Mouse (Mus musculus): Measurements from ENCODE around the gene Coro2b. TPM values are rescaled to one million over a fixed set of nuclear protein-coding genes. Genes with fewer than 3 reads are reported as not detected.

Gene Coro2b
- polyA plus RNA-seq, 1 experiment from 2014 or later: 44.9 TPM

DNA sequence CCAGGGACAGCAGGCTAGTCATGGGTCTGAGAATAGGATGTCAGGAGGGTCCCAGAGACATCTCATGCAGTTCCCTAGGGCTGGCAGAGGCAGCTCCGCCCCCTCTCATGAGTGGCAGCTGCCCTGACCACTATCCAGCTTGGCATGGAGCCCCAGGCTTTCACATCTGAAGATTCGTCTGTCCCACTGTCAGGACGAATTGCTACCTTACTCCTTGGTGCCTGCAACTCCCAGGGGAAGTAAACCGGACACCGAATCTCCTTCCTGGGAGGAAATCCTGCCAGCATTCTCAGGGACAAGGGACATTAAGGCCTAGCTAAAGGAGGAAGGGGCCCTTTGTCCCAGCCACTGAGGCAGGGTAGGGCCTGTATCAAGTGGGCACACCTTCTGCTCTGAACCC, 14.6 kb downstream of the Coro2b start:
- H3K27ac ChIP-seq (ENCODE audit: low read length): peak overlapping the region; percentile 21
- no peaks in the 10 kb centered on the region for H3K9me3 ChIP-seq (ENCODE audit: control insufficient read depth, low read length)
- ATAC-seq: no peak
- WGBS: 51% methylated on average over 5 of the region's 5 CpGs
- peaks cover 80% of the 10 kb centered on the region for H3K4me1 ChIP-seq (replicated peaks; ENCODE audit: control insufficient read depth, insufficient read depth, low read length)
- H3K9ac ChIP-seq (replicated peaks; ENCODE audit: low read depth, low read length): 0 out of 2 replicates have a peak overlapping the region, but pooled peaks have one; percentile 5
- H3K4me2 ChIP-seq (ENCODE audit: low read length): no peak overlapping the region
- no peaks in the 10 kb centered on the region for H3K36me3 ChIP-seq (ENCODE audit: control insufficient read depth, insufficient read depth)
- H3K27me3 ChIP-seq (replicated peaks; ENCODE audit: control insufficient read depth, insufficient read depth, low read length): no peaks in the 10 kb centered on the region
- H3K4me3 ChIP-seq (replicated peaks; ENCODE audit: low read length): no peak overlapping the region

- WGBS: 47% methylated on average over 9 of the region's 9 CpGs
- Histone ChIP-seq H3K4me1 (replicated peaks; ENCODE audit: control insufficient read depth, insufficient read depth, low read length) (peaks cover 74% of the 10 kb centered on the region), H3K36me3 (ENCODE audit: control insufficient read depth, insufficient read depth) (no peaks in the 10 kb centered on the region), H3K27me3 (replicated peaks; ENCODE audit: control insufficient read depth, insufficient read depth, low read length) (no peaks in the 10 kb centered on the region), H3K4me2 (ENCODE audit: low read length) (no peak overlapping the region), H3K9me3 (ENCODE audit: control insufficient read depth, low read length) (no peaks in the 10 kb centered on the region), H3K27ac (ENCODE audit: low read length) (peak overlapping the region; percentile 21), H3K9ac (replicated peaks; ENCODE audit: low read depth, low read length) (0 out of 2 replicates have a peak overlapping the region, but pooled peaks have one; percentile 6), H3K4me3 (replicated peaks; ENCODE audit: low read length) (no peak overlapping the region)
- no peak for ATAC-seq
Measured at GRCm38 (mm10) chr9:62521541-62521940, 15.3 kb downstream of the Coro2b start.

DNA sequence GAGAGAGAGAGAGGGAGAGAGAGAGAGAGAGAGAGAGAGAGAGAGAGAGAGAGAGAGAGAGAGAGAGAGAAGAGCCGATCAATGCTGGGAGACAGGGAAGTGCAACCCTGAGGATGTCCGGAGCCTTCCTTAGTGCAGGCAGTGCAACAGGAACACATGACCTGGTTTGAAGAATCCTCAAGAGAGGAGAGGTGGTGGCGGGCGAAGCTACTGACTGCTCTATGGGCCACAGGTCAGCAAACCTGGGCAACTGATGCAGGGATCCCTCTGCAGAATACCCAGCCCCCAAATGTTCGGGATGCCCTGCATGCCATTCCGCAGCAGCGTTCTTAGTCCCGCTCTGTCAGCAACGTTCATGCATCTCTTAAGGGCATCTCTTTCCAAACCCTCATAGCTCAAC, 15.9 kb downstream of the Coro2b start:
- Histone ChIP-seq H3K4me2 (ENCODE audit: low read length) (peak overlapping the region; percentile 7; the same call in 1 of the 2 replicates), H3K9me3 (ENCODE audit: control insufficient read depth, low read length) (no peaks in the 10 kb centered on the region), H3K4me3 (replicated peaks; ENCODE audit: low read length) (no peak overlapping the region), H3K9ac (replicated peaks; ENCODE audit: low read depth, low read length) (0 out of 2 replicates have a peak overlapping the region, but pooled peaks have one; percentile 27), H3K36me3 (ENCODE audit: control insufficient read depth, insufficient read depth) (no peaks in the 10 kb centered on the region), H3K27me3 (replicated peaks; ENCODE audit: control insufficient read depth, insufficient read depth, low read length) (no peaks in the 10 kb centered on the region), H3K27ac (ENCODE audit: low read length) (0 out of 2 replicates have a peak overlapping the region, but pooled peaks have one; percentile 12), H3K4me1 (replicated peaks; ENCODE audit: control insufficient read depth, insufficient read depth, low read length) (peaks cover 71% of the 10 kb centered on the region)
- 58% methylated on average over 9 of the region's 9 CpGs for WGBS
- no peak for ATAC-seq

- WGBS: 48% methylated on average over 15 of the region's 15 CpGs
- H3K27me3 ChIP-seq (replicated peaks; ENCODE audit: control insufficient read depth, insufficient read depth, low read length): no peaks in the 10 kb centered on the region
- 0 out of 2 replicates have a peak overlapping the region, but pooled peaks have one; percentile 28 for H3K9ac ChIP-seq (replicated peaks; ENCODE audit: low read depth, low read length)
- H3K9me3 ChIP-seq (ENCODE audit: control insufficient read depth, low read length): no peaks in the 10 kb centered on the region
- no peak overlapping the region for H3K4me2 ChIP-seq (ENCODE audit: low read length)
- H3K4me3 ChIP-seq (replicated peaks; ENCODE audit: low read length): no peak overlapping the region
- H3K36me3 ChIP-seq (ENCODE audit: control insufficient read depth, insufficient read depth): no peaks in the 10 kb centered on the region
- ATAC-seq: no peak
- H3K4me1 ChIP-seq (replicated peaks; ENCODE audit: control insufficient read depth, insufficient read depth, low read length): peaks cover 62% of the 10 kb centered on the region
- 0 out of 2 replicates have a peak overlapping the region, but pooled peaks have one; percentile 10 for H3K27ac ChIP-seq (ENCODE audit: low read length)
Measured at GRCm38 (mm10) chr9:62519787-62520503, 16.9 kb downstream of the Coro2b start.

DNA sequence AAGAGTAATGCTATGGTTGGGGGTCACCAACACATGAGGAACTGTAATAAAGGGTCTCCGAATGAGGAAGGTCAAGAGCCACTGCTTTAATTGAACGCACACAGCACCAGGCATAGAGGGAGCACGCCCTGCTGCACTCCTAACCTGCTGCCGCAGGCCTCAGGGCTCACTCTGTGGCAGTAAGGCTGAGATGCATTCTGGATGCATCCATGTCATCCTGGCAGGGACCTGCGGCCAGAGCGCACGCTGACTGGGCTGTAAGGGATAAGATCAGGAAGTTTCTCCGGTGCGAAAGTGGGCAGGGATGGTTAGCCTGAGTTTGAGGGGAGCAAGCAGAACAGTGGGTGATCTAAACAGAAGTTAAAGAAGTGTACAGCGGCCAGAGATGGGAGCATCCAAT, 17.5 kb downstream of the Coro2b start:
- no peaks in the 10 kb centered on the region for H3K36me3 ChIP-seq (ENCODE audit: control insufficient read depth, insufficient read depth)
- no peak overlapping the region for H3K27ac ChIP-seq (ENCODE audit: low read length)
- no peaks in the 10 kb centered on the region for H3K9me3 ChIP-seq (ENCODE audit: control insufficient read depth, low read length)
- ATAC-seq: no peak
- no peak overlapping the region for H3K9ac ChIP-seq (replicated peaks; ENCODE audit: low read depth, low read length)
- 82% methylated on average over 10 of the region's 10 CpGs for WGBS
- no peak overlapping the region for H3K4me2 ChIP-seq (ENCODE audit: low read length)
- H3K4me3 ChIP-seq (replicated peaks; ENCODE audit: low read length): no peak overlapping the region
- H3K4me1 ChIP-seq (replicated peaks; ENCODE audit: control insufficient read depth, insufficient read depth, low read length): peaks cover 64% of the 10 kb centered on the region
- no peaks in the 10 kb centered on the region for H3K27me3 ChIP-seq (replicated peaks; ENCODE audit: control insufficient read depth, insufficient read depth, low read length)

- 6% methylated on average over 4 of the region's 4 CpGs for WGBS
- H3K36me3 ChIP-seq (ENCODE audit: control insufficient read depth, insufficient read depth): no peaks in the 10 kb centered on the region
- no peaks in the 10 kb centered on the region for H3K9me3 ChIP-seq (ENCODE audit: control insufficient read depth, low read length)
- no peak for ATAC-seq
- H3K27me3 ChIP-seq (replicated peaks; ENCODE audit: control insufficient read depth, insufficient read depth, low read length): no peaks in the 10 kb centered on the region
- no peak overlapping the region; the same call in 1 of the 2 replicates for H3K9ac ChIP-seq (replicated peaks; ENCODE audit: low read depth, low read length)
- H3K4me1 ChIP-seq (replicated peaks; ENCODE audit: control insufficient read depth, insufficient read depth, low read length): peaks cover 69% of the 10 kb centered on the region
- H3K4me2 ChIP-seq (ENCODE audit: low read length): no peak overlapping the region
- no peak overlapping the region for H3K27ac ChIP-seq (ENCODE audit: low read length)
- H3K4me3 ChIP-seq (replicated peaks; ENCODE audit: low read length): no peak overlapping the region
Measured at GRCm38 (mm10) chr9:62518572-62518971, 18.3 kb downstream of the Coro2b start.

DNA sequence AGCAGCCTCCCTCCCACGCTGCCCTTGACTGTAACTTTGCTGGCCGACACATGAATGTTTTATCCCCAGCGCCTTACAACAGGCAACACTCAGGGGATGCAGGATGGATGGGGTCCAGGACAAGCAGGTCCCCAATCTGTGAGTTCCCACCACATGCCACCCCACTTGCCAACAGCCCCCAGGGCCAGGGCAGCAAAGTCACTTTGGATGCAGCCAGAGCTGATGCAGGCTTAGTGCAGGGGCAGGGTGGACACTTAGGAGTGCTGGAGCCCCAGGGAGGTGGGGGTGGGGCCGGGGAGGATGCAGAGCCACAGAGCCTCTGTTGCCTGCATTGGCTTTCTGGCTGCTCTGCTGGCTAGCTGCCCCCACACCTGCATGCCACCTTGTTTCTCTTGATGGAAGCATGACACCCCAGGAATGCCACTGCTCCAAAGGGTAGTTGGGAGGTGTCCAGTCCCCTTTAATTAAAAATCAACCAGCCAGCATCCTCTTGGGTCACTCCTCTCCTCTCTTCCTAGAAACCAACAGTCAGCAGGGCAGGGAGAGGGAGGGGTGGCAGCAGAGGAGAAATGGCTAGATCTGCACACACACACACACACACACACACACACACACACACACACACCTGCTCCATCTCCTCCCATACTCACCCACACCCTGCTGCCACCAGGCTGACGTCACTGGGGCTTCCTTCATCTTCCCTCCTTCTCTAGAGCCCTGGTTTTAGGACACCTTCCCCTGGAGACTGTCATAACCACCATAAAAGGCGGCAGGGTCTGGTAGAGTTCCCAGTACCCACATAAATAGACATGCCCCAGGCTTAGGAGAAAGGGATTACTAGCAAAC, 19.5 kb downstream of the Coro2b start:
- WGBS: 62% methylated on average over 6 of the region's 6 CpGs
- H3K9ac ChIP-seq (replicated peaks; ENCODE audit: low read depth, low read length): no peak overlapping the region
- H3K4me1 ChIP-seq (replicated peaks; ENCODE audit: control insufficient read depth, insufficient read depth, low read length): peaks cover 67% of the 10 kb centered on the region
- no peaks in the 10 kb centered on the region for H3K9me3 ChIP-seq (ENCODE audit: control insufficient read depth, low read length)
- H3K27ac ChIP-seq (ENCODE audit: low read length): no peak overlapping the region
- H3K4me3 ChIP-seq (replicated peaks; ENCODE audit: low read length): no peak overlapping the region
- no peak for ATAC-seq
- H3K27me3 ChIP-seq (replicated peaks; ENCODE audit: control insufficient read depth, insufficient read depth, low read length): no peaks in the 10 kb centered on the region
- no peak overlapping the region for H3K4me2 ChIP-seq (ENCODE audit: low read length)
- no peaks in the 10 kb centered on the region for H3K36me3 ChIP-seq (ENCODE audit: control insufficient read depth, insufficient read depth)

DNA sequence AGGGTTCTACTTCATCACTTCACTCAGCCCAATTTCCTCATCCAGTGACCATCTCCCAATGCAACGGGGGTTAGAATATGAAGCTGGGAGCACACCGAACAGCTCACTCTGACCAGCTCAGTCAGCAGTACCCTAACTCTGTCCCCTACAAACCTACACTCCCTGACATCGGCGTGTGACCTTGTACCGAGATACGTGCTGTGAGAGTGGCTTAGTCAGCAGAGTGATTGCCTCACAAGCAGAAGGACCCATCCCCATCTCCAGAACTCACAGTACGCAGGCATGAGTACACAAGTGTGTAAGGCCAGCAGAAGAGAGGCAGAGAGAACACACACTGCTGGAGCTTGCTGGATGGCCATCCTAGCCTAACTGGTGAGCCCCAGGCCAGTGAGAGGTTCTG, 21.7 kb downstream of the Coro2b start:
- no peak for ATAC-seq
- no peaks in the 10 kb centered on the region for H3K27me3 ChIP-seq (replicated peaks; ENCODE audit: control insufficient read depth, insufficient read depth, low read length)
- H3K9me3 ChIP-seq (ENCODE audit: control insufficient read depth, low read length): no peaks in the 10 kb centered on the region
- no peaks in the 10 kb centered on the region for H3K36me3 ChIP-seq (ENCODE audit: control insufficient read depth, insufficient read depth)
- 88% methylated on average over 7 of the region's 7 CpGs for WGBS
- H3K4me1 ChIP-seq (replicated peaks; ENCODE audit: control insufficient read depth, insufficient read depth, low read length): peaks cover 57% of the 10 kb centered on the region
- no peak overlapping the region for H3K9ac ChIP-seq (replicated peaks; ENCODE audit: low read depth, low read length)
- H3K4me3 ChIP-seq (replicated peaks; ENCODE audit: low read length): no peak overlapping the region
- H3K4me2 ChIP-seq (ENCODE audit: low read length): no peak overlapping the region
- H3K27ac ChIP-seq (ENCODE audit: low read length): no peak overlapping the region

DNA sequence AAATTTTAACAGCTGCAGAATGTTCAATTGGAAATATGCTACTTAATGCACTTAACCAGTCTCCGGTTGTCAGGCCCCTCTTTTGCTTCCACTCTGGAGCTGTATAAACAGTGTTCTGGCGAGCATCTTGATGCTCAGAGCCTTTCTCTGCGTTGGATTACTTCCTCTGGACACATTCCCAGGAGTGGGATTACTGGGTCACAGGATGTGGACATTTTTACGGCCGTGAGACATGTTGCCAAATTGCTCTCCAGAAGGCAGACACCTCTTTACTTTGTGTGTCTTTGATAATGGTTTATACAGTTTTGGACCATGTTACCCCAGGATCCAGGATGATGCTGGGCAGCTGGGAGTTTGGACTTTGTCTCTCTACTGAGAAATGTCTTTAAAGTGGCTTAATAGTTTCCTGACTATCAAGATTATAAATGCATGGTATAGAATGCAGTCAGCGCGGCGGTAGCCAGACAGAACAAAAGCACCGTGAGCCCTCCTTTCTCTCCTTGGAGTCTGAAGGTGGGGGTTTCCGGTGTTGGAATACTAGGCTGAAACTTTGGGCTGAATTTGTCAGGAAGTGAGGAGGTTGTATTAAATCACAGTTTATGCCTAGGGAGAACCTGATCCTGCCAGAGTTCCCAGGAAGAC, 23.2 kb downstream of the Coro2b start:
- Histone ChIP-seq H3K9me3 (ENCODE audit: control insufficient read depth, low read length) (no peaks in the 10 kb centered on the region), H3K27me3 (replicated peaks; ENCODE audit: control insufficient read depth, insufficient read depth, low read length) (no peaks in the 10 kb centered on the region), H3K4me2 (ENCODE audit: low read length) (no peak overlapping the region), H3K4me1 (replicated peaks; ENCODE audit: control insufficient read depth, insufficient read depth, low read length) (peaks cover 57% of the 10 kb centered on the region), H3K36me3 (ENCODE audit: control insufficient read depth, insufficient read depth) (no peaks in the 10 kb centered on the region), H3K27ac (ENCODE audit: low read length) (peak overlapping the region; percentile 26), H3K4me3 (replicated peaks; ENCODE audit: low read length) (no peak overlapping the region), H3K9ac (replicated peaks; ENCODE audit: low read depth, low read length) (no peak overlapping the region; the same call in 1 of the 2 replicates)
- 17% methylated on average over 10 of the region's 10 CpGs for WGBS
- no peak for ATAC-seq
